Comparison of ENCODE assay signal across 7 mouse cellular contexts in the genomic region with DNA sequence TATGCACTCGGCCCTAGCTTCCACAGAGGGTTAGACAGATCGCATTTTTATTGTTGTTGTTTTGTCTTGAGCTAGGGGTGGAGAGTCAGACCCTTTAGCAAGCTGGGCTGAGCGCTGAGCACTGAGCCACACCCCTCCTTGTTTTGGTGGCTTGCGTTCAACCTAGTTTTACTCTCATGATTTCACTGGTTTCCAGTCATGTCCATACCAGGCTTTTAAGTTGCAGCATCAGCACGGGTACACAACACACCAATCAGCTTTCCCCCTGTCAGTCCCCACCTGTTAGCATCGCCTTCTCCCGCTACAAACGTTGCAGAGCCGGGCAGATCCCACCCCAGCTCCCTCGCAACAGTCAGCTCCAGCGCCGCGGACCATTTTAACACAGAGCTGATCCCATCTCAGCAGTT. TPM values are rescaled to one million over a fixed set of nuclear protein-coding genes. Genes with fewer than 3 reads are reported as not detected.
A peak's percentile ranks its signal among the peaks of the same experiment; 100 is the strongest.
DNase-seq lines count a peak whose midpoint lies in the region; ATAC-seq and TF ChIP-seq lines count a peak whose summit lies in the region.

No protein-coding gene starts in this region.

- no peak for DNase-seq in spleen, adult 2 months (ENCODE audit: low read depth in 1 of 2, low spot score in 2 of 2)
- no peak for DNase-seq in spleen, adult 12 weeks (ENCODE audit: low spot score)
- peak; percentile 54 for DNase-seq in liver
- DNase-seq in left cerebral cortex, adult 18-20 months (ENCODE audit: low spot score in 2 of 2): no peak
- DNase-seq in thymus, postnatal 36 days: no peak

- TF ChIP-seq CTCF in spleen, adult 2 months (IDR thresholded peaks at IDR 0.05; ENCODE audit: extremely low read depth, insufficient read depth, insufficient read length, insufficient replicate concordance): no peak
- no peak for TF ChIP-seq CTCF in embryonic fibroblast, embryonic 13.5 days (IDR thresholded peaks at IDR 0.05; ENCODE audit: borderline replicate concordance, insufficient read depth, low read length)

- WGBS in spleen, adult 2 months: 1% methylated on average over 13 of the region's 13 CpGs
- under 1% methylated on average over 13 of the region's 13 CpGs for WGBS in stomach, embryonic 15.5 days

- peaks cover 1% of the 10 kb centered on the region; the same call in 1 of the 2 replicates for H3K36me3 ChIP-seq in spleen, adult 2 months (ENCODE audit: control insufficient read depth, insufficient read depth, low read length)
- H3K36me3 ChIP-seq in stomach, embryonic 15.5 days: peaks cover 3% of the 10 kb centered on the region; the same call in 1 of the 2 replicates

- H3K27ac ChIP-seq in spleen, adult 2 months (ENCODE audit: insufficient read depth, low read length): peak overlapping the region; percentile 36
- 0 out of 2 replicates have a peak overlapping the region, but pooled peaks have one; percentile 21 for H3K27ac ChIP-seq in embryonic fibroblast, embryonic 13.5 days (ENCODE audit: insufficient read depth, low read length)
- peak overlapping the region; percentile 94 for H3K27ac ChIP-seq in stomach, embryonic 15.5 days

- no peaks in the 10 kb centered on the region for H3K27me3 ChIP-seq in spleen, adult 2 months (ENCODE audit: control insufficient read depth, insufficient read depth, low read length)
- no peaks in the 10 kb centered on the region for H3K27me3 ChIP-seq in stomach, embryonic 15.5 days (replicated peaks)

- H3K4me2 ChIP-seq in stomach, embryonic 15.5 days: peak overlapping the region; percentile 76

- H3K4me3 ChIP-seq in spleen, adult 2 months (ENCODE audit: extremely low read depth, insufficient read depth, insufficient read length): peak overlapping the region; percentile 79
- H3K4me3 ChIP-seq in embryonic fibroblast, embryonic 13.5 days (ENCODE audit: insufficient read depth, low read length): peak overlapping the region; percentile 84
- H3K4me3 ChIP-seq in stomach, embryonic 15.5 days (replicated peaks): peak overlapping the region; percentile 75

- H3K4me1 ChIP-seq in spleen, adult 2 months (ENCODE audit: control insufficient read depth, insufficient read depth, insufficient read length): no peaks in the 10 kb centered on the region; the same call in 1 of the 2 replicates
- H3K4me1 ChIP-seq in embryonic fibroblast, embryonic 13.5 days (ENCODE audit: control insufficient read depth, insufficient read depth, low read length): no peaks in the 10 kb centered on the region
- H3K4me1 ChIP-seq in stomach, embryonic 15.5 days: peaks cover 4% of the 10 kb centered on the region; the same call in 1 of the 2 replicates

- peak overlapping the region; percentile 33; the same call in 1 of the 2 replicates for H3K9ac ChIP-seq in stomach, embryonic 15.5 days

- no peak for TF ChIP-seq POLR2A in spleen, adult 2 months (IDR thresholded peaks at IDR 0.05; ENCODE audit: low read depth, low read length)
- no peak for TF ChIP-seq POLR2A in embryonic fibroblast, embryonic 13.5 days (IDR thresholded peaks at IDR 0.05; ENCODE audit: low read depth, low read length)

- H3K9me3 ChIP-seq in stomach, embryonic 15.5 days: no peaks in the 10 kb centered on the region

- ATAC-seq in stomach, embryonic 15.5 days (ENCODE audit: insufficient read depth, low FRiP score, low read depth): peak; percentile 45; the same call in 1 of the 2 replicates

RNA-seq across cellular contexts. Expression of gene Ndc80, which starts 0.4 kb away (rescaled TPM):
- polyA plus RNA-seq in spleen, adult 2 months (2012; rRNA removed): 0.46 and 0.48 TPM in 2 replicates
- 22.4 and 29.5 TPM in 2 replicates for polyA plus RNA-seq in embryonic fibroblast, embryonic 13.5 days (2011; ENCODE audit: insufficient read length, low read depth, missing spikeins)
- polyA plus RNA-seq in stomach, embryonic 15.5 days (2015; fragmentation: Nextera tagmentation; extraction: Ambion mirVana): 41.2 and 41.3 TPM in 2 replicates
- total RNA-seq in left cerebral cortex, adult 18-20 months (2021): under 1 TPM in 1 of 2 experiments, not detected in 1; 0.21 TPM

RNA-seq across cellular contexts. Expression of gene Spdya, which starts 25.6 kb away (rescaled TPM):
- not detected in 2 replicates for polyA plus RNA-seq in spleen, adult 2 months (2012; rRNA removed)
- polyA plus RNA-seq in embryonic fibroblast, embryonic 13.5 days (2011; ENCODE audit: insufficient read length, low read depth, missing spikeins): not detected in 2 replicates
- 0.72 and 0.78 TPM in 2 replicates for polyA plus RNA-seq in stomach, embryonic 15.5 days (2015; fragmentation: Nextera tagmentation; extraction: Ambion mirVana)
- total RNA-seq in left cerebral cortex, adult 18-20 months (2021): 1 to 10 TPM; 2.2 to 2.6 TPM

RNA-seq across cellular contexts. Expression of gene Smchd1, which starts 51.2 kb away (rescaled TPM):
- polyA plus RNA-seq in spleen, adult 2 months (2012; rRNA removed): 12.3 and 14.3 TPM in 2 replicates
- 56.8 and 57.4 TPM in 2 replicates for polyA plus RNA-seq in embryonic fibroblast, embryonic 13.5 days (2011; ENCODE audit: insufficient read length, low read depth, missing spikeins)
- polyA plus RNA-seq in stomach, embryonic 15.5 days (2015; fragmentation: Nextera tagmentation; extraction: Ambion mirVana): 57.1 and 58.3 TPM in 2 replicates
- total RNA-seq in left cerebral cortex, adult 18-20 months (2021): 10 to 100 TPM; 29.2 to 33.0 TPM

Comparison
In these comparisons a context has a peak if more than half of its experiments do, and no peak if none do; other contexts are left out.
1. H3K27ac ChIP-seq: peak in every context shown above with its lines; median percentile 94 in stomach, embryonic 15.5 days; 36 in spleen, adult 2 months; 21 in embryonic fibroblast, embryonic 13.5 days.
2. RNA of gene Ndc80, which starts 0.4 kb away (polyA plus RNA-seq): 41.2 to 41.3 TPM in stomach, embryonic 15.5 days and 22.4 to 29.5 TPM in embryonic fibroblast, embryonic 13.5 days; 0.46 to 0.48 TPM in spleen, adult 2 months; every median in the first group is over 10 times any median in the second.
3. Peak in every context shown above with its lines, with median percentiles within 50 percentile points of each other: H3K4me3 ChIP-seq.